Mouse (Mus musculus) heart, embryonic 15.5 days (tissue): ENCODE data around the gene Ets1. TPM values are rescaled to one million over a fixed set of nuclear protein-coding genes. Genes with fewer than 3 reads are reported as not detected.

Experiments
- ATAC-seq: fragments of 200-750 bp; cut with Nextera tagmentation; replicated peaks from 2 replicates; pipeline ENCODE4 v1.8.0; 2017; ENCODE audit warnings: low read depth, moderate TSS enrichment; ENCODE audit not compliant: insufficient number of reproducible peaks, insufficient read depth, low FRiP score
- H3K27ac ChIP-seq: fragments of 300-500 bp; sonication (generic); 2 replicates; pipeline ENCODE4 v1.5.1; 2015; ENCODE audit warnings: mild to moderate bottlenecking, inconsistent platforms
- H3K27me3 ChIP-seq: fragments of 300-500 bp; sonication (generic); 2 replicates; pipeline ENCODE4 v1.6.1; 2015; ENCODE audit warnings: inconsistent platforms
- H3K36me3 ChIP-seq: fragments of 300-500 bp; sonication (generic); 2 replicates; pipeline ENCODE4 v1.6.1; 2015; ENCODE audit warnings: mild to moderate bottlenecking, inconsistent platforms
- H3K4me1 ChIP-seq: fragments of 300-500 bp; sonication (generic); replicated peaks from 2 replicates; pipeline ENCODE4 v1.6.1; 2015; ENCODE audit warnings: inconsistent platforms
- H3K4me2 ChIP-seq: fragments of 300-500 bp; sonication (generic); 2 replicates; pipeline ENCODE4 v1.6.1; 2015; ENCODE audit warnings: inconsistent platforms, mild to moderate bottlenecking, moderate library complexity
- H3K4me3 ChIP-seq: fragments of 300-500 bp; sonication (generic); 2 replicates; pipeline ENCODE4 v1.5.1; 2015; ENCODE audit warnings: mild to moderate bottlenecking, inconsistent platforms
- H3K9ac ChIP-seq: fragments of 300-500 bp; sonication (generic); 2 replicates; pipeline ENCODE4 v1.6.1; 2015; ENCODE audit warnings: mild to moderate bottlenecking, inconsistent platforms
- H3K9me3 ChIP-seq: fragments of 300-500 bp; sonication (generic); replicated peaks from 2 replicates; pipeline ENCODE4 v1.6.1; 2016; ENCODE audit warnings: inconsistent platforms
- WGBS: fragments of 180-500 bp; shearing (Covaris S2); methylation state at CpG from one replicate; pipeline ENCODE4 v1.1.7; 2015; ENCODE audit warnings: mixed read lengths; 5-methylcytosine and 5-hydroxymethylcytosine counted together
- polyA plus RNA-seq: library from polyadenylated mRNA; unstranded; fragments of >200 nt; fragmentation: Nextera tagmentation; extraction: Ambion mirVana; gene quantifications from 2 replicates; pipeline ENCODE4 v1.2.1, GENCODE M21; 2015

Gene Ets1
- polyA plus RNA-seq, 1 experiment from 2014 or later = 46.3 TPM

DNA sequence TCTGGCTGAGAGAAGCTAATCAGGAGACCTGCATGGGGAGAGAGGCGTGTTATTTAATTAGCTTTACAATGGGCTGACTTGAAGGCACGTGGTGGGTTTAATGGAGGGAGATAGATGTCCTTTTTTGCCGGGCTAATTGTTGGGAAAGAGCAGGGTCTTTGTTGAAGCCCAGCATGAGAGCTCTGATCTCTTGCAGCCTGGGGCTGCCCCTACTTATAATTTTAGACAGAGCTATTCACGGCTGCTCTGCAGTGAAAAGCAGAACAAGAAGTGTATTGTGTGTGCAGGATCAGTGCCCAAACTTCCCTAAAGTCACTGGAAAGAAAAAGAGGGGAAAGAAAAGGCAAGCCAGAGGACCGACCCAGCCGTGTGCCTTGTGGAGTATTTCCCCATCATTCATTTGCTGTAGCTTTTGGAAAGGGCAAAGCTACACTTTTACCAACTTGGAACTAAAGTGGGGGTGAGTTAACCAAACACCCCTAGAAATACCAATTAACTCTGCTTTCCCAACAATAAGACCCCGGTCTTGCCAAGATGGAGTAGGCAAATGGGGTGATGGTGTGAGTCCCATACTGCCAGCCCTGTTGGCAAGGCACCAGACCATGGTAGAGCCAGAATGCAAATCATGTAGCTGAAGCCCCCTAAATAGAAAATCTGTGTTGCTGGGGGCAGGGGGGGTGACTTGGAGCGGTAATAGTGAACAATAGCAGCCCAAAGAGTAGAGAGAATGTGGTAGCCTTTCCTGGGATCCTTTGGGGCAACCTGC lies 50.0 kb downstream of the Ets1 start:
- H3K4me1 ChIP-seq = no peaks in the 10 kb centered on the region
- ATAC-seq = no peak
- H3K9me3 ChIP-seq = no peaks in the 10 kb centered on the region
- H3K27me3 ChIP-seq = no peaks in the 10 kb centered on the region
- no peak overlapping the region for H3K4me3 ChIP-seq
- no peak overlapping the region for H3K4me2 ChIP-seq
- WGBS = 46% methylated on average over 8 of the region's 8 CpGs
- no peak overlapping the region for H3K27ac ChIP-seq
- no peak overlapping the region for H3K9ac ChIP-seq
- H3K36me3 ChIP-seq = no peaks in the 10 kb centered on the region

DNA sequence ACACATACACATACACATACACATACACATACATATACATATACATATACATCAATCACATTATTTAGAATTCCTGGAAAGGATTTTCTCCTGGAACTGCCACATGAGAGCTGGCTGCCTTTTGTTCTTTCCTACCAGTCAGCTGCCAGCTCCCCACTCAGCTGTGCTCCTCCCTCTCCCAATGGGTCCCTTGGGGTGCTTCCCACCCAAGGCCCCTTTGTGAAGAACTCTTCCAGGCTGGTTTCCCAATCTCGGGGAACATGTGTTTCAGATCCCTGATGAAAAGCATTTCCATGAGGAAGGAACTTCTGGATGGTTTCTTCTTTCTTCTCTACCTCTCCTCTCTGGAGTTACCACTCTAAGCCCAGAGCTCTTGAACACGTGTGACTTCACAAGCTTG lies 52.3 kb downstream of the Ets1 start:
- H3K9me3 ChIP-seq = no peaks in the 10 kb centered on the region
- no peak overlapping the region for H3K27ac ChIP-seq
- ATAC-seq = no peak
- H3K4me3 ChIP-seq = no peak overlapping the region
- H3K4me1 ChIP-seq = no peaks in the 10 kb centered on the region
- H3K27me3 ChIP-seq = no peaks in the 10 kb centered on the region
- no peak overlapping the region for H3K9ac ChIP-seq
- WGBS = 54% methylated on average over 2 of the region's 2 CpGs
- no peaks in the 10 kb centered on the region for H3K36me3 ChIP-seq
- H3K4me2 ChIP-seq = no peak overlapping the region

DNA sequence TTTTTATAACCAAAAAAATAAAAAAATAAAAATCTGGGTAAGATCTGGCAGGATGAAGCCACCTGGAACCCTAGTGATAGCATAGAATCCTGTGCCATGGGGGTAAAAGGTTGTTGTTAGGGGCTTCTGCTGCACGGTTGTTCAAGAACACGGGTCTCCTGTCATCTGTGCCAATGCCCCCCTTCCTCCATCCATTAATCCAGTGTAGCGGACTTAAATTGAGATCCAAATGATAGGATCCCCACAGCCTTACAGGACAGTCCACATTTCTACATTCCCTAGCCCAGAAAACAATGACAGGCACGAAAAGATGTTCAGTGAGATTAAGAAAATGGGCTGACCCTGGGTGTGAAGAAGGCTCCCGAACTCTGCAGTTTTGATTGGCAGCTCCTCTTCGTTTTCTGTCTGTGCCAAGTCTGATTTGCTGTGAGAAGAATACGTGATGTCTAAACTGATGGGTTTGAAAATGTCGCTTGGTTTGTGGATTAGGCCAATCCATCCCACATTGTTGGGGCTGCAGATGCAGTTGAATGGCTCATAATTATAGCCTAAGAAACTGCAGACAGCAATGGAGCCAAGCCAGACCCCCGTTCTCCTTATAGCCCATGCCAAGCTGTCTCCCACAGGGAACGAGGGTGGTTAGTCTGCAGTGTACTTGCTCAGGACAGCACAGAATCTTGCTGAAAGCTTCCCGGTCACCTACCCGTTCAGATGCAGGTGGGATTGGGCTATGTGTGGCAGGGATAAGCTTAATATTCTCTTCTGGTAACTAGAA lies 55.3 kb downstream of the Ets1 start:
- peaks cover 12% of the 10 kb centered on the region for H3K4me1 ChIP-seq
- no peak overlapping the region for H3K27ac ChIP-seq
- no peaks in the 10 kb centered on the region for H3K36me3 ChIP-seq
- no peak for ATAC-seq
- no peak overlapping the region for H3K4me2 ChIP-seq
- no peak overlapping the region for H3K9ac ChIP-seq
- 75% methylated on average over 12 of the region's 12 CpGs for WGBS
- no peak overlapping the region for H3K4me3 ChIP-seq
- no peaks in the 10 kb centered on the region for H3K9me3 ChIP-seq
- H3K27me3 ChIP-seq = no peaks in the 10 kb centered on the region

DNA sequence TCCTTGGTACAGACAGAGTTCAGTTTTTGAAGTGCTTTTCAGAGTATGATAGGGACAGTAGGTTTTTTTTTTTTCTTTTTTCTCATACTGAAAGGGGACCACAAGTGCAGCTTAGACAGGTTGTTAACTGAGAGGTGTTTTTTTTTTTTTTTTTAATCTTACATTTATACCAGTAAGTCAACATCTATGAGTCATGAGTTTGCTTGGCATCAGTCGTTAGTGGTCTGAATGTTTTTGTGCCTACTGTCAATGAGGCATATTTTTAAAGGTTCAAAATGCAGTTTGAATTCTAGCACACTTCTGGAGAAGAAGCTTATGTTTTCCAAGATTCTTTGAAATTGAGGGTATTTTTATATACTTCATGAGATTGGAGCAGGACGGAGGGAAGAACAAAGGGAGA lies 56.9 kb downstream of the Ets1 start:
- Histone ChIP-seq H3K27ac (no peak overlapping the region), H3K4me1 (peaks cover 19% of the 10 kb centered on the region), H3K9ac (no peak overlapping the region), H3K27me3 (no peaks in the 10 kb centered on the region), H3K36me3 (no peaks in the 10 kb centered on the region), H3K9me3 (no peaks in the 10 kb centered on the region), H3K4me2 (no peak overlapping the region), H3K4me3 (no peak overlapping the region)
- ATAC-seq = no peak
- WGBS = 67% methylated on average over 2 of the region's 2 CpGs

DNA sequence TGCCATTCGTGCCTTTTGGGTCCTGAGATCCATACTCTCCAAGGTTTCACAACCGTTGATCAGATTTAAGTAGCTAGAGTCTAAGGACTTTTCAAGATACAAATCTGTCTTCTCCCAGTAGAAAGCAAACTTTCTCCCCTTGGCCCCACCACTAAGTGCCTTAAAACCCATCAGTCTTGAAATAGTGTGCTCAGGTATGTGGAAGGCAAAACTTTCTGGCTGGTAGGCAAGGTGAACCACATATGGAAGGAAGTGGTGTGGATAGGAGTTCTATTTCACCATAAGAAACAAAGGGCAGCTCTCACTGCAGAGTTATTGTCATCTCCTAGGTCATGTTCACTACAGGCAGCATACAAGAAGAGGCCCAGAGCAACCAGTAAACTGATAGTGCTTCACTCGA lies 57.4 kb downstream of the Ets1 start:
- H3K4me1 ChIP-seq = peaks cover 19% of the 10 kb centered on the region
- H3K9me3 ChIP-seq = no peaks in the 10 kb centered on the region
- no peaks in the 10 kb centered on the region for H3K27me3 ChIP-seq
- no peak overlapping the region for H3K4me3 ChIP-seq
- WGBS = 70% methylated on average over 3 of the region's 3 CpGs
- H3K9ac ChIP-seq = no peak overlapping the region
- ATAC-seq = no peak
- no peaks in the 10 kb centered on the region for H3K36me3 ChIP-seq
- H3K4me2 ChIP-seq = no peak overlapping the region
- H3K27ac ChIP-seq = no peak overlapping the region

DNA sequence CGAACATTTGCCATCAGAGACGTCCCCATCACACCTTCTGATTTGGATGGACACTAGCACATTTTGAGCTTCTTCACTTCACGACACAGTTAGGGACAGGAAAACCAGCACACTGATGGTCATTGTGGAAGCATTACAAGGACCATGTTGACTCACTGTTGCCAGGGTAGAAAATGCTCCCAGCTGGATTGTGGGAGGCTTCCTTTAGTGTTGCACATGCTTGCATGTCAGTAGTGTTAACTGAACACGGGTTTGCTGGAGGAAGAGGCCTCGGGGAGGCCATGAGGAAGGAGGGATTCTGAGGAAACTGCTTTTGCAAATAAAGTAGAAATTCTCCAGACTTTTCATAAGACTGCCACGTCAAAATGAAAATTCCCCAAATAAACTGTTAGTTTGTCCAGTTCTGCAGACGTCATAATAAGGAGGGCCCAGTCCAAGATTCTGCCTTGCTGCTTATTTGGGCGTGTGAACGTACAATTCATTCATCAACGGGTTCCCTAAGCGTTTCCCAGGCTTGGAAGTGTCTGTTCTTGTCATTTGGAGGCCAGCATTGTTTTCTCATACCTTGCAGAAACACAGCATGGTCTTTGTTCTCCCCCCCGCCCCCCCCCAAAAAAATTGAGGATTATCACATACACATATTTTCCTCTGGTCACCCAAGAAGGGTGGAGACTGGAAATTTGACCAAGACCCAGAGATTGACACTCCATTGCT lies 58.2 kb downstream of the Ets1 start:
- Histone ChIP-seq H3K9ac (no peak overlapping the region), H3K27me3 (no peaks in the 10 kb centered on the region), H3K4me1 (peaks cover 22% of the 10 kb centered on the region), H3K36me3 (no peaks in the 10 kb centered on the region), H3K27ac (peak overlapping the region; percentile 95), H3K9me3 (no peaks in the 10 kb centered on the region), H3K4me3 (no peak overlapping the region), H3K4me2 (no peak overlapping the region)
- no peak for ATAC-seq
- WGBS = 68% methylated on average over 12 of the region's 12 CpGs

DNA sequence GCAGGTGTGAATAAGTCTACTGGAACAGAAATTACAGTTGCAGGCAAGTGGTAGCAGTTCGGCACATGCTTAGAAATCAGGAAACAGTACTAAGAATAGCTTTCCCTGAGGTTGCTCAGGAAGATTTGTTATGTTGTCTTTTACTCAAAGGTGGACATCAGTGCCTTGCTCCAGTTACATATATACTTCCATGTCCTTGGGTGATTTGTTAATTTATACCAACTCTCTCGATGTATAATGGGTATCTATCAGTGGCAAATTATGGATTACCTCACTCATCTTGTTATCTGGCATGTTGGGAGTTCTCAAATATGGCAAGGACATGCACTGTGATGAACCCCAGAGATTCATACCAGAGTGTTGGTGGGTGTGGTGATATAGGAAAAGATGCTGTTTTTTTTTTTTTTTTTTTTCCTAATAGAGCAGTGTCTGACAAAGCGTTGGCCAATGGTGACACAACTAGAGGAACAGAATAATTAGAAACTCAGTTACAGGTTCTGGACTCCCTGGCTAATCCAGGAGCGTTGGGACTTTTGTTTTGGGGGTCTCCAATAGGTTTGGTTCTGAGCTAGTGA lies 59.0 kb downstream of the Ets1 start:
- peak overlapping the region; percentile 76 for H3K9ac ChIP-seq
- peak overlapping the region; percentile 95 for H3K27ac ChIP-seq
- H3K9me3 ChIP-seq = no peaks in the 10 kb centered on the region
- H3K4me1 ChIP-seq = peaks cover 28% of the 10 kb centered on the region
- no peak for ATAC-seq
- whole genome bisulfite sequencing = 46% methylated on average over 4 of the region's 4 CpGs
- no peaks in the 10 kb centered on the region for H3K27me3 ChIP-seq
- peak overlapping the region; percentile 92 for H3K4me2 ChIP-seq
- H3K36me3 ChIP-seq = no peaks in the 10 kb centered on the region
- H3K4me3 ChIP-seq = peak overlapping the region; percentile 71

DNA sequence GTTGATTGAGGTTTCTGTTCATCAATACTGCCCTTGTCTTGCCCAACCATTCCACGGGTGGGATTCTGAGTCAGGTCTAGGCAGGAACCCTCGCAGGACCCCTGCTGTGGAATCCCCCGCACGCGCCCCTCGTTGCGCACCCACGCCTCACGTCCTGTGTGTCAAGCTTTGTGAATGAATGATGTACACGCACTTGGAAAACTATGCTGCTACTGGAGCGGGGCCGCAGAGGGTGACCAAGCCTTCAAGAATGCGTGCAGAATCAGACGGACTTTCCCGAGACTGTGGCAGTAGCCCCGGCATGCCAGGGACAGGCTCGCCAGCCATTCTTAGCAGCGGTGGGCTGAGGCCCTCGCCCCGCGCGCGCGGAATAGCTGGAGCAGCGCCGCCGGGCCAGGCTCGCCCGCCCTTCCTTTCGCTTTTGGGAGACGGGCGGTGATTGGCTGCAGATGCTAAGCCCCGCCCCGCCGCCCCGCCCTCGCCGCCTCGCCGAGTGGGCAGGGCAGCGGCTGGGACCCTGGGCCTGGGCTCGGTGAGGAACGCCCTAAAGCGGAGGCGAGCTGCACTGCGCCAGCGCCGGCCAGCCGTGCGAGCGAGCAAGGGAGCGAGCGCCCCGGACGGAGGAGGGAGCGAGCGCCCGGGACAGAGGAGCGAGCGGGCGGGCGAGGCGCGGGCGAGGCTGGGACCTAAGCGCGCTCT lies 59.6 kb downstream of the Ets1 start:
- peak overlapping the region; percentile 71 for H3K4me3 ChIP-seq
- H3K4me2 ChIP-seq = peak overlapping the region; percentile 92
- H3K9ac ChIP-seq = peak overlapping the region; percentile 76
- H3K36me3 ChIP-seq = no peaks in the 10 kb centered on the region
- H3K27me3 ChIP-seq = no peaks in the 10 kb centered on the region
- under 1% methylated on average over 65 of the region's 67 CpGs for WGBS
- peak; percentile 95 for ATAC-seq
- H3K27ac ChIP-seq = peak overlapping the region; percentile 95
- H3K4me1 ChIP-seq = peaks cover 33% of the 10 kb centered on the region
- H3K9me3 ChIP-seq = no peaks in the 10 kb centered on the region

DNA sequence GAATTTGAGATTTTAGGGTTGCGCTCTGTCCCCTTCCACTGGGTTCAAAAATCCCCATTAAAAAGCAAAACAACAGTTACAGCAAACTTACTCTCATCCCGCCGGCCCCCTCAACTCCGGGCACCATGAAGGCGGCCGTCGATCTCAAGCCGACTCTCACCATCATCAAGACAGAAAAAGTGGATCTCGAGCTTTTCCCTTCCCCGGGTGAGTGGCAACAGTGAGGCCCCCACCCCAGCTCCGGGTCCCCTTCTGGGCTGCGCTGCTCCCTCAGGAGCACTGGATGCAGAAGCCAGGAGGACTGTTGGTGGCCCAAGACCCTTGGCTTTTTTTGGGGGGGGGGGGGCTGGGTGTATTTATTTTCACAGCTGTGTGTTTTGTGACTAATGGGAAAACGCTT lies 60.2 kb downstream of the Ets1 start:
- Histone ChIP-seq H3K4me1 (peaks cover 37% of the 10 kb centered on the region), H3K27ac (peak overlapping the region; percentile 95), H3K4me2 (peak overlapping the region; percentile 92), H3K9me3 (no peaks in the 10 kb centered on the region), H3K9ac (peak overlapping the region; percentile 76), H3K36me3 (no peaks in the 10 kb centered on the region), H3K27me3 (no peaks in the 10 kb centered on the region), H3K4me3 (peak overlapping the region; percentile 71)
- WGBS = 0% methylated on average over 13 of the region's 13 CpGs
- peak; percentile 21; the same call in 1 of the 2 replicates for ATAC-seq

DNA sequence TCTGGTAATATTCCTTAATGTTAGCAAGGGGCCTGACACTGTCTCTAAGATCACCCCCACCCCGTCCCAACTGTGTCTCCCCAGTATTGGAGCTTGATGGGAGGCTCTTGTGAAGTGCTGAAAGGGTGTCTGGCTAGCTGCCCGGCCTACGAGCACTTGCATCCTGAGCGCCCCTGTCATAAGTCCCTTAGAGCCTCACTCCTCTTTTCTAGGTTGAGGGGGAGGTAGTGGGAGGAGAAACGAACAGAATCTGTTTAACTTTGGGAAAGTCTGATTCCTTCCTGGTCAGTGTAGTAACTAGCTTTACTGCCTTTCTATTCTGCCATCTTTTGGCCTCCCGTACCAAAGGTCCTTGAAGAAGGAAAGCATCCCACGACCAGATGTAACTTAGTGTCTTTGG lies 60.7 kb downstream of the Ets1 start:
- H3K27ac ChIP-seq = peak overlapping the region; percentile 95
- H3K4me2 ChIP-seq = peak overlapping the region; percentile 92
- peak overlapping the region; percentile 76 for H3K9ac ChIP-seq
- WGBS = 4% methylated on average over 7 of the region's 7 CpGs
- H3K27me3 ChIP-seq = no peaks in the 10 kb centered on the region
- no peaks in the 10 kb centered on the region for H3K9me3 ChIP-seq
- H3K4me1 ChIP-seq = peaks cover 40% of the 10 kb centered on the region
- no peaks in the 10 kb centered on the region for H3K36me3 ChIP-seq
- peak; percentile 44; the same call in 1 of the 2 replicates for ATAC-seq
- H3K4me3 ChIP-seq = peak overlapping the region; percentile 71
